Mouse (Mus musculus) liver, adult 2 months (tissue): ENCODE measurements at regions not wholly inside any gene's neighbourhood (a gene's known extent, or its start where the extent isn't known, plus 50 kb on each side); places are given as distances from the start of the nearest gene placed in this dataset.

Experiments
- CTCF ChIP-seq: fragments of 200-500 bp; IDR thresholded peaks from 2 replicates; pipeline ENCODE4 v1.5.1; 2011; ENCODE audit warnings: low read depth, low read length, control low read depth
- POLR2A ChIP-seq: fragments of 200-500 bp; IDR thresholded peaks from 2 replicates; pipeline ENCODE4 v1.6.1; 2011; ENCODE audit warnings: low read length, control low read depth; ENCODE audit not compliant: insufficient read depth; ENCODE audit errors: extremely low read depth

- TF ChIP-seq POLR2A (no peak), CTCF (no peak)
Measured at GRCm38 (mm10) chr11:6739439-6739838, 81.1 kb downstream of the Ramp3 start.
